Mouse (Mus musculus) urinary bladder, adult 18-20 months (tissue): ENCODE measurements around the gene 3110040N11Rik.
"Not testable (repeated sequence)": the region's sequence is repeated elsewhere in the genome, so short reads cannot be mapped to it uniquely, and the experiment has no call there.

Experiments used
- DNase-seq, 2 experiments: peaks; one replicate each; pipeline ENCODE4 v3.0.0; 2022; ENCODE audit warnings: low spot score in 2 of 2, mixed read lengths in 2 of 2

The 3110040N11Rik gene

DNA sequence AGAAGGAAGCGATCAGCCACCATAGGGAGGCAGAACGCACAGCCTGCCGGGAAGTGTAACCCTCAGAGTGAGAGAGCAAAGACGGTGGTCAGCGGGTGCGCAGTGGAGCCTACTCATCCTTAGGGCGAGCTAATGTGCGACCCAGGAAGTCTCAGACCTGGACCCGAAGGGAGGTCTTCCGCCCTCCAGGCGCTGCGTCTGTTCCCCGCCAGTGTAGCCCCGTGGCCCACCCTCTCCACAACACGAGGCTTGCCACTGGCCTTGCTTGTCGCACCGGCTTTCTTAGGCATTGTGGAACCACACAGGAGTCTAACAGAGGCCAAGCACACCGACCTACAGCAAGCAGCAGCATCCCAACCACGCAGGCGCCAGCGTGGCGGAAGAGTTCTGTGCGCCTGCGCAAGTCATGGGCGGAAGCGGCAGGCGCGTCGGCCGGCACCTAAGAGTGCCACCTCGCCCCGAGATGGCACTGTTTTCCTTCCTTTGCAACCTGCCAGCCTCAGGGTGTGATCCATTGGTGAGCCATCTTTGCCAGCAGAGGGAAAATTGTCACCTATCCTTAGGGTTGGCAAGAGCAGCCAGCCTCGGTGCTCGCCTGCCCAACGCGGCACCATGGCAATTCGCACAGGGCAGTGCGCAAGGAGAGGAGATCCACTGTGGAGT, at the start of gene 3110040N11Rik:
Gene 3110040N11Rik, minus strand, starts transcription at position 384 of the 663 bp plus-strand sequence.
- peak; percentile 68 to 82 for DNase-seq

DNA sequence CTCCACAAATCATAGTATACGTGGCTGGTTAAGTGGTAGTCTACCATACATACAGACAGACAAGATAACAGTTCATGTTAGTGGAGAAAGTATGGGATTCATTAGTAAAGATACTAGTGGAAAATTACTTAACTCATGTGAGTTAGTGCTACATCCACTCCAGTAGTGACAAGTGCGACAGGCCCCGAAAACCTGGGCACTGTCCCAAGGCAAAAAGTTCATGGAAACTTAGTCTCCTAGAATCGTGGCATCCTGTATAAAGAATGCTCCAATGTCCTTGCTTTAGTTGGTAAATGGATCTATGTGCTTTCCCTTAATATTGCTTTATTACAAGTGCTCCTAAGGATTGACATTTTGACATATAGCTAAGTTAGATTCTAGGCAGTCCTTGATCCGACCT, 48.5 kb upstream of the 3110040N11Rik start:
- not testable (repeated sequence) for DNase-seq

DNA sequence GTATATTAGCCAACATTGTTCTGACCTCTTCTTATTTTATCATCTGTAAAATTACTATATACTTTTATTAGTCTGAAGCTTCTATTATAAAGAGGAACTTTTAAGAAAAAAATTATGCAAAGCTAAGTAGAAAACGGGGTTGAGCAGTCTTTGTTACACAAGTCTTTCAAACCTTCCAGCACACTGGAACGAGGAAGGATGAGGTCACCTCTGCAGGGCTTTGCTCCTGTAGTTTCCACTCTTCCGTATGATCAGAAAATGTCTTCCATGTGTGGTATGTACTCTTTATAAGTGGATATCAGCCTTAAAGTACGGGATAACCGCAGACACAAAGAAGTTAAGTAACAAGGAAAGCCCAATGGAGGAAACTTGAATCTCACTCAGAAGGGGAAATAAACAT, 46.2 kb upstream of the 3110040N11Rik start:
- DNase-seq: no peak

DNA sequence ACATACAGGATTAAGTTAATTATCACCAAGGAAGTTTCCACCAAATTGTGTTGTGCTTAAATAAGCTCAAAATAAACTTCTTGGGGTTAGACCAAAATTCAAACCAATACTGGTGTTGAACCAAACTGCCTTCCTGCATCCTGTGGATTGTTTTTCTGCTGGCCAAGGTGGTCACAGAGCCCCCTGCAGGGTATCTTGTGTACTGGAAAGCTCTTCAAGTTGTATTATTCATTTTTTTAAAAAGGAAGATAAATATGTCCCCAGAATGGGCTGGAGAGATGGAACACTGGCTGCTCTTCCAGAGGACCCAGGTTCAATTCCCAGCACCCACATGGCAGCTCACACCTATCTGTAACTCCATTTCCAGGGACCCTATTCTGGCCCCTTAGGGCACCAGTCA, 45.6 kb upstream of the 3110040N11Rik start:
- no peak for DNase-seq

DNA sequence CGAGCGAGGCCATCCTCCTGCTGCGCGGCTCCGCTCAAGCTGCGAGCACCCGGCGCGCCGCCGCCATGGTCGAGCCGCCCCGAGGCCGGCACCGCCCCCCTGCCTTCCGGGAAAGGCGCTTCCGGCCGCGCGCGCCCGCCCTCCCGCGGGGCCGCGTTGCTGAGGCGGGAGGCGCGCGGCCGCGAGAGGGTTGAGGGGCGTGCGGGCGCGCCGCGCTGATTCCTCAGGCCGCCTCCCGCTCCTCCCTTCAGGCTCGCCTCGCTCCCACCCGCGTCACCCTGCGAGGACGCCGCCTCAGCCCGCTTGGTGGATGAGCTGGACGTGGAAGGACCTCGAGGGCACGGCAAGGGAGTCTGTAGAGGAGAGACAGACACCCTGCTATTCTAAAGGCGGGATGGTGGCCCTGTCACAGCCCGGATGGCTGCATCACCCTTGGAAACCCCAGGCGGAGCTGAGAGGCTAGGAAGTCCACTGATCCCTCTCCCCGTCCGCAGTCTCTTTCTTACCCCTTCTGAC, 40.2 kb upstream of the 3110040N11Rik start, which contains the start of gene Btbd1:
Gene Btbd1, minus strand, starts transcription at position 53 of the 516 bp plus-strand sequence.
- peak; percentile 67 to 74 for DNase-seq

DNA sequence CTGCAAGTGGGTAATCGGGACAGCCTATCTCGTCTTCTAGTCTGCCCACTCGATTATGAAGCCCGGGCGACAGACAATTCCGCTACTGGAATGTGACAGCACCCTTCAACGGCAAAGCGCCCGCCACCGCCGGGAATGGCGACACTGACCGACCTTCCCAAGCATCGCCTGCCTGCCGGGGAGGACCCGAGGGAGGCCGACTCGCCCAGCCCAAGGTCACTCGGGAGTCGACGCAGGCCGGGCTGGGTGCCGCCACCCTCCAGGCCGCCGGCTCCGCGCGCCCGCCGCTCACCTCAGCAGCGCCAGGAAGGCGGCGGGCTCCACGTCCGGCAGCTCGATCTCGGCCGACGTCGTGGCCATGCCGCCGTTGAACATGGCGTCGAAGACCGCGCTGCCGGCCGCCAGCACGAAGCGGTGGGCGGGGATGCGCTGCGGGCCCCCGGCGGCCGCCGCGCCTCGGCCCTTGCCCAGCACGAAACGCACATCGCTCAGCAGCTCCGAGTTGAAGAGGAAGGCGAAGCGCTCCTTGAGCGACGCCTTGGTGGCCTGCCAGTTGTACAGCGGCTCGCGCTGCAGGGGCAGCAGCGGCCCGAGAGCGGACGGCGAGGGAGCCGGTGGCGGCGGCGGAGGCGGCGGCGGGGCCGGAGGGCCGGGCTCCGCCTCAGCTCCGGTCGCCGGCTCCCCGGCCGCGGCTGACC, 39.6 kb upstream of the 3110040N11Rik start:
- peak in 1 of 2 experiments; percentile 65 for DNase-seq

DNA sequence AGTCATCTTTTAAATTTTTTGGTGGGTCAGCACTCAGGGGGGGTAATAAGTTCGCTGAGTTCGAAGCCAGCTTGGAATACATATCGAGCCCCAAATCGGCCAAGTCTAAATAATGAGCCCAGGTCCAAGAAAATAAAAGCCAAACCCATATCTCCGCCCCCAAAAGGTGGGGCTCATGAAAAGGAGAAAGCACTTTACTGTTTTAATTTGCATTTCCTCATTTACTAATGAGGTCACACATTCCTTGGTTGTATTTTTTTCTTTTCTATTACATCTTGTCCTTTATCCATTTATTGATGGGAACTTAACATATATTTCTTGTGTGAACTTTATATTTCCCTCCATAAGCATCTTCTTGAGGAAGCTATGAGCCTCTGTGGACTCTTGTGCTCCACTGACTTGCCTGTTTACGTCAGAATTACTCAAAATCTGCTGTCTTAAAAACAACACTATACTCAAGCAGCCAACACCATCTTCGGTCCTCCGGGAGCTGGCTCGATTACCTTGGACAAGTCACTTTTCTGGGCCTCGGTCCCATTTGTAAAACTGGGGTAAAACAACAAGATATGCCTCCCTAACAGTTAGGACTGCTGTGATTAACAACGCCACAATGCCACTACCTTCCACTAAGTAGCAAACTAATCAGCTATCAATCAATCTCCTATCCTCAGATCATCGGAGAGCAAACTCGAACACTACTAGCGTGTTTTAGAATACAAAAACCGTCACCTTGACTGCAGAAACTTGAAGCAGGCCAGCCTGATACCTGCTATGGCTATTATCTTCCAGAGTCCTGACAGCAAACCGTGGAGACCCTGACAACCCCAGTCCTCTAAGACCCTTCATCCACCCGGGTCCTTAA, 38.8 kb upstream of the 3110040N11Rik start:
- no peak for DNase-seq

DNA sequence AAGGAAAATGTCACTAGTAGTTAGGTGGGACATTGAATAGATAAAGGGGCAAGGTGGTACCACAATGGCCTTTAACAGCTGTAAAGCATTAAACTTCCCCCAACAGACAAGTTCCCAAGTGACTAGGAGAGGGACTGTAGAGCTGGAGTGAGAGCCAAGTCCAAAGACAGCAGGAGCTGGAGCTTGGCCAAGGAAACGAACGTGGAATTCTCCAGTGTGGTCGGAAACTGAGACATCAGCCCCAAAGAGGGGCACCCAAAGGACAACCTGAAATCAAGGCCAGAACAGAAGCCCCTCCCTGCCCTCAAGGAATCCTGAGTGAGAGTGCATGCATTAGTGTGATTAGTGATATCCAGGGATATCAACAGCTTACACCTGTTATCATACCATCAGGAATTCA, 36.1 kb upstream of the 3110040N11Rik start:
- DNase-seq: no peak

DNA sequence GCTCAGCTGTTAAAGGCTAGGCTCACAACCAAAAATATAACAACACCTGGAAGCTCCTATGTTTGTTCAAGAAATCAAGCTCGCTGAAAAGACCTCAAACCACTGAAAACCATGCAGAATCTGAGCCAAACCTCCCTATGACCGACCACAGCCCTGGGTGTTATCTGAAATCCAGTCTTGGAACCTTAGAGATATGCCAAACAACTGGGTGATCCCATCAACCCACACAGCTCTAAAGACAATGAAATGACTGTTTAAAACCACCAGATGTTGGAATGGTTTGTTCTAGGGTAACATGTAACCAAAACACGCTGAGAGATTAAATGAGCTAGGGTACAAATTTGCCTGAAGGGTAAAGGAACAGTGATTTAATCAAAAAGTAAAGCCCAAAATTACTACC, 35.6 kb upstream of the 3110040N11Rik start:
- DNase-seq: no peak

DNA sequence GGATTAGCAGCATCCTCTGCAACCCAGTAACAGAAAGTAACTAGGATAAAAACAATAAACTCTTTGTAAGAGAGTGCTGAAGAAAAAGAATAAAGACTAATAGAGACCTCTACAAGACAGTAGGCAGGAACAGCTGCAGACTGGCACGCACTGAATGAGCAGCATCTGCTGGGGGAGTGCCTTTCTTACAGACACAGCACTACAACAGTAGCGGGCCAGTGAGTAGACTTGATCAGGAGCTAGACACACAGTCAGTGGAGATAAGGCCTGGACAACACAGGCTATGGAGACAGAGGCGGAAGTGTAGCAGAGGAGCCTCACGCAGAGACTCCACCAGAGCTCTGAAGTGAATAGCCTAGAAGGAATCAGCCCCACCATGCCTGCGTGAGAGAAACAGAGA, 16.8 kb upstream of the 3110040N11Rik start:
- no peak for DNase-seq

DNA sequence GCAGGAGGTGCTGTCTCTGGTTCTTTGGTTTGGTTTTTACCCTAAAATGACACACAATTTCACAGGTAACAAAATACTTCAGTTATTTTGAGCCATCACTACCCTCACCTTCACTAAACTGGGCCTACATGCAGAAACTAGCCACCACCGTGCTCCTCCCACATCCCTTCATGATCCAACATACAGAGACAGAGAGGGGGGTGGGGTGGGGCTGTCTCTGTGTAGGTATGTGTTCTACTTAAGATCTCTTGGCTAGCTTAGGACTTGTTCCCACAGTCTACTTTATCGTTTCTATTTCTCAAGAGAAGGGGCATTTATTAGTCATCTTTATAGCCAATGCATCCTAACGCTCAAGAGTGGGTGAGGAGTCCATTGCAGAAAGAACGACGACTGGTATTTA, 742 bp downstream of the 3110040N11Rik start:
- no peak for DNase-seq

DNA sequence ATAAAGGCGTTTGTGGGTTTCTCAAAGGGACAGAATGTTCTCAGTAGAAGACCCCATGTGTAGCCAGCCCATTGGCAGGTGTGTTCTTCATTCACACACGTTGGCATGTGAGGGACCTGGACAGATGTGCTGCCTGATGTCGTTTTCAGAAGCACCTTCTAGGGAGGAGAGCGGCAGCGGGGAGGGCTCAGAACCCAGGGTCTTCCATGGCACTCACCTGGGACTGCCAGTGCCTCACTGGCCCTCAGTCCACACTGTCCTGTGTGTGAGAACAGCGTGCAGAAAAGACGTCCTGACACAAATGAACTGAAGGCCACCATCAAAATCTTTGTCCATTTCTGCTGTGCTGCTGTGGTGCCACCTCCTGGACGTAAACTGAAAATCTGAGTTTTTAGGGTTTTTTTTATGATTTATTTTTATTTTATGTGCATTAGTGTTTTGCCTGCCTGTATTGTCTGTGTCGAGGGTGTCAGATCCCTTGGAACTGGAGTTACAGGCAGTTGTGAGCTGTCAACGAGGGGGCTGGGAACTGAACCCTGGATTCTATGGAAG, 11.5 kb downstream of the 3110040N11Rik start:
- no peak for DNase-seq

DNA sequence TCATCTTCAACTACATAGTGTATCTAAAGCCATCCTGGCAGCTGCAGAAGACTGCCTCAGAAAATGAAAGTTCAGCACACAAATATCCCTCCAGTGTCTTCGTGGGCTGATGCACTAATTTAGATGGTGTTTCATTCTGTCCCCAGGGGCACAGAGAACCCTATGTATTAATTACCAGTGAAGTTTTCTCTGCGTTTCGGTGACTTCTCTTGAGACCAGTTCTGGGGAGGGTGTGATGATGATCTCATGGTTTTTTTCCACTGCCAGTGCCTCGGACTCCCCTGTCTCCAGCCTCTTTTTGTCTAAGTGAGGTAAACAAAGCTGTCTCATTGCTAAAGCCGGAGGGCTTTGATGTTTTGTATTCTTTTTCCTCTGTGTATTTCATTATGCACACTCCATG, 14.0 kb downstream of the 3110040N11Rik start:
- no peak for DNase-seq

DNA sequence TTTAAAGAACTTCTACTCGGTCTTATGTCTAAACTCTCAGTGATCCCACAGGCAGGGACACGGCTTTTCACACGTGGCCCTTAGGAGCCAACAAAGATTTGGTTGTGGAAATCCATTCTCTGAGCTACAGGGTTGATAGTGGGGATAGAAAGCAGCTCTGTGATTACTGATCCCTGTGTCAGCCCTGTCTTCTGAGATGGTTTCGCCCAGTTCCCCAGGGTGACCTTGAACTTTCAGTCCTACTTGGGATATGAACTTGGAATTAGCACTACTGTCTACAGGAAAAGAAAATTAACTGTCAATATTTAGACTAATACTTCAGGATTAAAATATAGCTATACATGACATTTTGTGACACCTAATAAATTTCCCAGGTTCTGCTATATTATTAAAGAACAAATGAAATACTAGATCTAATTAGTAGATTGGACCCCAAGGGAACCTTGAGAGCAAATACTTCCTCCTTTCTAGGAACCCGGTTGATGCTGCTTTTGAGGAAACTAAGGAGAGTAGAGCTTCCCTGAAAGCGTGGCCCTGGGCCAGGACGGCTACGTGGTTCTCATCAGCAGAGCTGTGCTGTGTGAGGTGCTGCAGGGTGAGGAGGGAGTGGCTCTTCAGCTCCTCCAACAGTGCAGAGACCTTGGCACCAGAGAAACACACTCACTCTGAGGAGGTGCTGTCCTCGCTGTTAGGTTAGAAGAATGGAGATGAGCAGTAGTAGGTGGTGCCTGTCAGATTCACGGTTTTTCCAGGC, 16.3 kb downstream of the 3110040N11Rik start:
- DNase-seq: no peak

DNA sequence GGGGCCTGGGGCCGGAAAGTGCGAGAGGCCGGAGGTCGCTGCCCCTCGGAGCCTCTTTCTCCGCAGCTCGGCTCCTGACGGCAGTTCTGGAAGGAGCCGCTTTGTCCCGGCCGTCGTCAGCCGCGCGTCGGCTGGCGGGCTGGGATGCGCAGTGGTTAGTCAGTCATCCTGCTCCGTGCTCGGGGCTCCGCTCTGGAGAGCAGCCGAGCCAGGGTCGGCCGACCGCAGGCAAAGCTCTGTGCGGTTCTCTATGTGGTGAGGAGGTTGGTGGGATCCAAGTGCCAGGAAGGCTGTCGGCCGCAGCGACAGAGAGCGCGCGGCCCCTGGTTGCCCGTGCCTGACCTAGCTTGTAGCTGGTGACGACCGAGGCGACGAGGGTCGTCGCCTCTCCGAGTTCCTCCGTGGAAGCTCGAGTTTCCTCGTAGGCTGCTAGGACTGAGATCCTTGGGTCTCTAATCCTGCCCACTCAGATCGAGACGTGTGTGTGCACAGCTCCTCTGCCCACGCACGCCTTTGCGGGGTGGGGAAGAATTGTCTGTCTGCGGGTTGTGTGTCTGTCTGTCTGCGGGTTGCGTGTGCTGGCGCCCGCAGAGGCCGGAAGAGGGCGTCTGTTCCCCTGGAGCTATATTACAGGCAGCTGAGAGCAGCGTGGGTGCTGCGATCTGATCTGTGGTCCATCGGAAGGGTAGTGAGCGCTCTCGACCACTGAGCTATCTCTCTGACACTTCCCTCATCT, 26.0 kb downstream of the 3110040N11Rik start:
- DNase-seq: peak in 1 of 2 experiments; percentile 30

DNA sequence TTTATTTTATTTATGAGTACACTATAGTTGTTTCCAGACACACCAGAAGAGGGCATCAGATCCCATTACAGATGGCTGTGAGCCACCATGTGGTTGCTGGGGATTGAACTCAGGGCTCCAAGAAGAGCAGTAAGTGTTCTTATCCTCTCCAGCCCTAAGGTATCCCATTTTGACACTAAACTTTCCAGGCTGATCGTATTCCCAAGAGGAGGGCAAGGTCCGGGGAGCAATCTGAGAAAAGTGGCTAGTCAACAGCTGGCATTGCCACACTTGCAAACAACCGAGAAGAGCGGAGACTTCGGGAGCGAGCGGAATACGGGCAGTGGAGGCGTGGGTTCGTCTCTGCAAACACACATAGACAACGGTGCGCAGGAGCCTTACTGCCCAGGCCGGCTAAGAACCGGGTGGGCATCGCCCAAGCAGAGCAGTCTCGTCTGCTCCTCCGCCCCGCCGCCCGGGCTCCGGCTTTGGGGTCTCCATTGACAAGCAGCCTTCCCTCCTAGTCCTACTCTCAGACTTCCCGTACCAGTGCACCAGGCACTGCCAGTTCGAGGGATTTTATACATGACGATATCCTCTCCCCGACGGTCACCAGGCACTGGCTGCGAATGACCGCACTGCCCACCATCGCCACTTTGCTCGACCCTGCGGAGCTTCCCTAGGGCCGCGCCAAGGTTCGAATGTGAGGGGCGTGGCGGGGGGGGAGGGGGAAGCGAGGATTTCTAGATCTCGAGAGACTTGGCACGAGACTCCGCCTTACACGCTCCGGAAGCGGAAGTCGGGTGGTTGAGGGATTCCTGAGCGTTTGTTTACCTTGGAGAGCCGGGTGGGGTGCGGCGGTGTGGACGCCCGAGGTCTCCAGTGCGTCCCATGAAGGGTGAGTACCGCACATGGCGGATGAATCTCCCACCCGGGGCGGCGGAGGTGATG, 26.8 kb downstream of the 3110040N11Rik start, which contains the start of gene Ramac:
Gene Ramac, plus strand, starts transcription at position 746 of the 930 bp plus-strand sequence.
- DNase-seq: peak; percentile 81 to 83

DNA sequence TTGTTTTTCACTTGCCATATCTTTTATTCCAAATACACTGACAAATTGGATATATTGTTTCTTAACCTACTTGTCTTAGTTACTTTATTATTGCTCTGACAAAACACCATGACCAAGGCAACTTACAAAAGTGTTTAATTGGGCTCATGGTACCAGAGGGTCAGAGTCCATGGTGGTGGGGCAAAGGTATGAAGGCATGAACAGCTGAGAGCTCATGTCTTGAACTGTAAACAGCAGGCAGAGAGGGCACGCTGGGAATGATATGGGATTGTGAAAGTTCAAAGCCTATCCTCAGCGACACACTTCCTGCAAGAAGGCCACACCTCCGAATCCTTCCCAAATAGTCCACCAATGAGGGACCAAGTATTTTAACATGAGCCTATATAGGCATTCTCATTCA, 41.3 kb downstream of the 3110040N11Rik start:
- DNase-seq: no peak

DNA sequence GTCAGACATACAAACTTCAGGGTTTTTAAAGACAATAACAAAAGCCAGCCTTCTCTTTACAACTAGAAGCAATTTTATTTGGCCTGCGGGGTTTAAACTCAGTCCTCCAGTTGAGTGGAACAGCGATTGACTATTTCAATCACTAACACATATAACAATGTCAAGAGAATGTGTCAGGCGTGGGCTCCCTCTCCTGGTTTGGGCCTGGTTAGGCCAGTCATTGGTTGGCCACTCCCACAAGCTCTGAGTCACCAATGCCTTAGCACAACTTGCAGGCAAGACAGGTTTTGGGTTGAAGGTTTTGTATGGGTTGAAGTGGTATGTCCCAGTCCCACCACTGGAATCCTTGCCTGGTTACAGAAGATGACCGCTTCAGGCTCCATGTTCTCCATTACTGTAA, 45.1 kb downstream of the 3110040N11Rik start:
- DNase-seq: peak; percentile 47 to 57

DNA sequence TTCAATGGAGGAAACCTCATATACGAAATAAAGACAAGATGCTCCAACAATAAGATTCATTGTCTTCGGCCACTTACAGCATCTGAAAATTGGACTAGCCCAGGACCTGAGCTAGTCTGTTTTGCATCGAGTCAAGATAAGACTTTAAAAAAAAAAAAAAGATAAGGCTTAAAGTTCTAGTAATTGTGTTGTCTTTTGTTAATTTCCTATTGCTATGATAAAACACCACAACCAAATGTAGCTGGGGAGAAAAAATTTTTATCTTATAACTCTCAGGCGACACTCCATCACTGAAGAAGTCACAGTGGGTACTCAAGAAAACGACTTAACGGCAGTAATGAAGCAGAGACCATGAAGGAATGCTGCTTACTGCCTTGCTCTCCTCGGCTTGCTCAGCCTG, 49.3 kb downstream of the 3110040N11Rik start:
- DNase-seq: no peak
